ENCODE assay signal across 1 mouse cellular context in the genomic region with DNA sequence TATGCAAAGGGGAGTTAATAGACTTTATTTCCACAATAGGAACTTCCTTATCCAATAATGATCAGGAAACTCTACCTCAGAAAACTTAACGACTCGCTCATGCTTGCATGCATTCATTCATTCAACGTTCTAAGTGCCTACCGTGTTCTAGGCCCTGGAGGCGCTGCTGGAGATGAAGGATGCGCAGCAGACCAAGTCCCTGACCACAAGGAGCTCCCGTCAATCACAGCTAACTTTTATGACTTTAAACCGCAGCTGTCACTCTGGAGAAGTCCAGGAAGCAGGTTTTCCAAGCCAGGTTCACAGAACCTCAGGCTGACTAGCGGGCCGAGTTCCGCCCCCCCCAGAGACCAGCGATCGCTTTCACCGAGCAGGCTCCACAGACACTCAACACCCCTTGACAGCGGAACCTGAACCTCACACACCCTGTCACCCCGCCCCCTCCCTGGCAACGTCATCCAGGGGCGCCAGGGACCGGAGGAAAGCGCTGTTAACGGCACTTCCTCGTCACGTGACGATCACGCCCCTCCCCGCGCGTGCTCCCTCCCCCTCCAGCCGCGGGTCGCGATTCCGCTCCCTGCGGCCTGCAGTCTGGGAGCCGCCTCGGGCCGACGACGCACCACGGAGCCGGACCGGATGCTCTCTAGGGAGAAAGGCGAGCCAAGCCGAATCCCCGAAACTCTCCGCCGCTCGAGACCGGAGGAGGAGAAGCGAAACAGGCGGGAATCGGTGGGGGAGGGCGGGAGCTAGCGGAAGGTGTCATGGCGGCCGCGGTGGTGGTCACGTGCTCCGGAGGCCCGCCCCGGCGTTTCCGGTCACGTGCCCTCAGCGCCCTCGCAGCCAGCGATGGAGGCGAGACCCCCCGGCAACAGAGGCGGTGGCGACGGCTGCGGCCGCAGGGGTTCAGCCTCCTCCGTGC.
TF ChIP-seq lines count a peak whose summit lies in the region.

Gene Hps5 (minus strand): TSS at position 778 of the 919 bp plus-strand sequence.
Gene Gtf2h1 (plus strand): TSS at position 817 of the 919 bp plus-strand sequence.

TF ChIP-seq in MEL, 35 proteins besides CTCF, POLR2A, EP300 and RAD21 (continued from another document):
- TF ChIP-seq POLR2AphosphoS2 (IDR thresholded peaks at IDR 0.05; ENCODE audit: low read length) (peak; percentile 76), UBTF (IDR thresholded peaks at IDR 0.05; ENCODE audit: borderline replicate concordance, insufficient read depth, low read depth, low read length) (no peak), NRF1 (IDR thresholded peaks at IDR 0.05; ENCODE audit: insufficient read depth, low read depth, low read length, poor library complexity, severe bottlenecking) (peak; percentile 66), BHLHE40 (IDR thresholded peaks at IDR 0.05; ENCODE audit: borderline replicate concordance, low read depth, low read length) (peak; percentile 92), SMC3 (IDR thresholded peaks at IDR 0.05; ENCODE audit: low read depth, low read length) (no peak), E2F4 (IDR thresholded peaks at IDR 0.05; ENCODE audit: borderline replicate concordance, low read depth, low read length) (0 out of 2 replicates have a peak, but pooled peaks have one; percentile 32), MEF2A (IDR thresholded peaks at IDR 0.05; ENCODE audit: extremely low read depth, insufficient replicate concordance, low read depth, low read length, poor library complexity, severe bottlenecking) (no peak), ETS1 (IDR thresholded peaks at IDR 0.05; ENCODE audit: low read depth, low read length) (peak; percentile 58), TAL1 (IDR thresholded peaks at IDR 0.05; ENCODE audit: low read length) (no peak), CHD2 (IDR thresholded peaks at IDR 0.05; ENCODE audit: low read length) (no peak), MYC (IDR thresholded peaks at IDR 0.05; ENCODE audit: low read depth, low read length) (peak; percentile 78), GATA1 (IDR thresholded peaks at IDR 0.05; ENCODE audit: low read depth, low read length) (no peak)
